Mouse (Mus musculus) spleen, adult 2 months (tissue): ENCODE results near the gene Taar9. TPM values are rescaled to one million over a fixed set of nuclear protein-coding genes. Genes with fewer than 3 reads are reported as not detected.
"Not testable (repeated sequence)": the region's sequence is repeated elsewhere in the genome, so short reads cannot be mapped to it uniquely, and the experiment has no call there.

ENCODE experiments used
- DNase-seq, 2 experiments: peaks; one replicate each; pipeline versions ENCODE4 v3.0.0 to v3.0.0-alpha.2; 2012 to 2021; ENCODE audit warnings: low spot score in 2 of 2, low read depth in 1 of 2
- H3K27ac ChIP-seq: fragments of 200-500 bp; 2 replicates; pipeline ENCODE4 v1.5.1; 2012; ENCODE audit warnings: low read length, inconsistent platforms; ENCODE audit not compliant: insufficient read depth
- H3K27me3 ChIP-seq: fragments of 200-500 bp; 2 replicates; pipeline ENCODE4 v1.6.1; 2012; ENCODE audit warnings: mild to moderate bottlenecking, moderate library complexity, low read length, inconsistent platforms; ENCODE audit not compliant: control insufficient read depth, insufficient read depth
- H3K36me3 ChIP-seq: fragments of 200-500 bp; 2 replicates; pipeline ENCODE4 v1.6.1; 2012; ENCODE audit warnings: mild to moderate bottlenecking, low read length, inconsistent platforms; ENCODE audit not compliant: control insufficient read depth, insufficient read depth
- H3K4me1 ChIP-seq: fragments of 200-500 bp; 2 replicates; pipeline ENCODE4 v1.6.1; 2011; ENCODE audit warnings: inconsistent platforms; ENCODE audit not compliant: control insufficient read depth, insufficient read depth, insufficient read length
- H3K4me3 ChIP-seq: fragments of 200-500 bp; 2 replicates; pipeline ENCODE4 v1.5.1; 2011; ENCODE audit warnings: mild to moderate bottlenecking, inconsistent platforms; ENCODE audit not compliant: insufficient read depth, insufficient read length; ENCODE audit errors: extremely low read depth
- CTCF ChIP-seq: fragments of 200-500 bp; IDR thresholded peaks from 2 replicates; pipeline ENCODE4 v1.5.1; 2011; ENCODE audit warnings: mild to moderate bottlenecking, inconsistent platforms; ENCODE audit not compliant: insufficient read depth, insufficient read length, insufficient replicate concordance; ENCODE audit errors: extremely low read depth
- POLR2A ChIP-seq: fragments of 200-500 bp; IDR thresholded peaks from 2 replicates; pipeline ENCODE4 v1.6.1; 2011; ENCODE audit warnings: low read depth, low read length, inconsistent platforms
- WGBS: fragments of 180-500 bp; shearing (Covaris S2); methylation state at CpG from one replicate; pipeline ENCODE4 v1.1.7; 2018; 5-methylcytosine and 5-hydroxymethylcytosine counted together
- polyA plus RNA-seq: library from polyadenylated mRNA; depleted of rRNA; stranded (reverse); fragments of >200 nt; gene quantifications from 2 replicates; pipeline ENCODE4 v1.2.3, GENCODE M21; 2012

The Taar9 gene
- polyA plus RNA-seq, 1 experiment, result 0.07 TPM

- H3K27ac ChIP-seq, result no peak overlapping the region
- H3K4me1 ChIP-seq, result no peaks in the 10 kb centered on the region
- 24% methylated on average over 5 of the region's 5 CpGs for WGBS
- no peak for DNase-seq
- TF ChIP-seq POLR2A (no peak), CTCF (no peak)
- no peaks in the 10 kb centered on the region for H3K36me3 ChIP-seq
- H3K4me3 ChIP-seq, result no peak overlapping the region
- H3K27me3 ChIP-seq, result no peaks in the 10 kb centered on the region
These were observed 1.6 kb downstream of the Taar9 start for GRCm38 (mm10) chr10:24107747-24108146.

- WGBS, result 27% methylated on average over 1 of the region's 1 CpGs
- DNase-seq, H3K4me1 ChIP-seq, H3K36me3 ChIP-seq, H3K27ac ChIP-seq, H3K4me3 ChIP-seq, H3K27me3 ChIP-seq: not testable (repeated sequence)
These were observed 6.0 kb downstream of the Taar9 start for GRCm38 (mm10) chr10:24103299-24103698.

GRCm38 (mm10) chr10:24101812-24102211 lies 7.5 kb downstream of the Taar9 start, which contains the start of gene Taar8c:
Taar8c (minus strand) TSS chr10:24101912.
- not testable (repeated sequence) for H3K27ac ChIP-seq, H3K36me3 ChIP-seq, H3K4me1 ChIP-seq, DNase-seq, H3K27me3 ChIP-seq, H3K4me3 ChIP-seq
- WGBS, result 76% methylated on average over 1 of the region's 3 CpGs

GRCm38 (mm10) chr10:24097010-24097409 lies 12.3 kb downstream of the Taar9 start:
- DNase-seq, H3K4me1 ChIP-seq, H3K27ac ChIP-seq, H3K27me3 ChIP-seq, H3K36me3 ChIP-seq, H3K4me3 ChIP-seq: not testable (repeated sequence)
- WGBS, result 65% methylated on average over 2 of the region's 2 CpGs

- TF ChIP-seq CTCF (no peak), POLR2A (no peak)
- Histone ChIP-seq H3K27ac (no peak within 1 kb of the TSS), H3K4me1 (no peaks in the 10 kb centered on the region), H3K27me3 (no peaks in the 10 kb centered on the region), H3K36me3 (no peaks in the 10 kb centered on the region), H3K4me3 (no peak within 1 kb of the TSS)
- DNase-seq, result no peak
- 65% methylated on average over 2 of the region's 2 CpGs for WGBS
These were observed 17.1 kb downstream of the Taar9 start, which contains the start of gene Taar8b for GRCm38 (mm10) chr10:24092194-24092593. Taar8b (minus strand) TSS chr10:24092294.

- Histone ChIP-seq H3K27me3 (no peaks in the 10 kb centered on the region), H3K4me1 (no peaks in the 10 kb centered on the region), H3K4me3 (no peak overlapping the region), H3K27ac (no peak overlapping the region), H3K36me3 (no peaks in the 10 kb centered on the region)
- TF ChIP-seq CTCF (no peak), POLR2A (no peak)
- DNase-seq, result no peak
- WGBS, result 89% methylated on average over 2 of the region's 2 CpGs
These were observed 22.2 kb downstream of the Taar9 start for GRCm38 (mm10) chr10:24087168-24087567.

GRCm38 (mm10) chr10:24086555-24086954 lies 22.8 kb downstream of the Taar9 start:
- no peak for DNase-seq
- H3K4me1 ChIP-seq, result no peaks in the 10 kb centered on the region
- 57% methylated on average over 5 of the region's 5 CpGs for WGBS
- H3K27me3 ChIP-seq, result no peaks in the 10 kb centered on the region
- TF ChIP-seq CTCF, result no peak
- no peak for TF ChIP-seq POLR2A
- no peak overlapping the region for H3K4me3 ChIP-seq
- no peak overlapping the region for H3K27ac ChIP-seq
- no peaks in the 10 kb centered on the region for H3K36me3 ChIP-seq

- WGBS, result 90% methylated on average over 5 of the region's 5 CpGs
- TF ChIP-seq POLR2A (no peak), CTCF (no peak)
- Histone ChIP-seq H3K36me3 (no peaks in the 10 kb centered on the region), H3K4me1 (no peaks in the 10 kb centered on the region), H3K27ac (no peak overlapping the region), H3K27me3 (no peaks in the 10 kb centered on the region), H3K4me3 (no peak overlapping the region)
- DNase-seq, result no peak
These were observed 23.4 kb downstream of the Taar9 start for GRCm38 (mm10) chr10:24085936-24086335.
